Mouse (Mus musculus) heart, postnatal 25 days (tissue): ENCODE data around the gene Ryr3. TPM values are rescaled to one million over a fixed set of nuclear protein-coding genes. Genes with fewer than 3 reads are reported as not detected.
"Not testable (repeated sequence)": the region's sequence is repeated elsewhere in the genome, so short reads cannot be mapped to it uniquely, and the experiment has no call there.

Experiments used
- DNase-seq: peaks from one replicate; pipeline ENCODE4 v3.0.0; 2022; ENCODE audit warnings: low spot score
- intact Hi-C: fragments of 180-260 bp; cut with DNase I; formaldehyde crosslinking; loops from one replicate; pipeline ENCODE4 v1.15.1; 2025
- total RNA-seq, 2 experiments: library from RNA; stranded (reverse); gene quantifications; 2 replicates each; pipeline ENCODE4 v1.2.3; 2021

Gene Ryr3
- total RNA-seq, 2 experiments from 2014 or later = 0.94 to 1.3 TPM

DNA sequence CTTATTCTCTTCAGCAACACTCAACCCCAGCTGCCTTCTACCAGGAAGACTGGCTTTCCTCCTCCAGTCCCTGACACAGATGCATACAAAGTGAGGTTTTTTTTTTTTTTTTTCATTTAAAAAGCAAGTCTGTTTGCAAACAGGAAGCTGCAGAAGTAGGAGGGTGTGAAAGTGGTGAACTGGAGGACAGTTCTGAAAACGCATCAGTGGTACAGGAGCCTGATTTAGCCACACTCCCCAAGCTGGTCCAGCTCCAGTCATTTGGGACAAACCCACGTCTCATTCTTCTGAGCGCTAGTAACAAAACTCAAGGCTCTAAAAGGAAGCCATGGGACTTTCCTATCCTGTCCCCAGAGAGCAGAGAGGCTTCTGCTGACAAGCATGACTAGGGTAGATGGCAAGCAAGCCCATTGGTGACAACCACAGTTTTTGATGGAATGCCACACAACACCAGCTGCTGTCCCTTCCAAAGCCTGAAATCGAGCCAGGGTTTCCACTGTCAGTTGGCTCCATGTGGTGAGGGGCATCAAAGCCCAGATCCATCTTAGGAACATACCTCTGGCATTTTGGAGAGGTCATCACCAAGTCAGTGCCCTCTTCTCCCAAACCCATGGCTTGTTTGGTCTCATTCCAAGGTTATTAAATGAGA is 101.5 kb downstream of the Ryr3 start:
- no peak for DNase-seq

DNA sequence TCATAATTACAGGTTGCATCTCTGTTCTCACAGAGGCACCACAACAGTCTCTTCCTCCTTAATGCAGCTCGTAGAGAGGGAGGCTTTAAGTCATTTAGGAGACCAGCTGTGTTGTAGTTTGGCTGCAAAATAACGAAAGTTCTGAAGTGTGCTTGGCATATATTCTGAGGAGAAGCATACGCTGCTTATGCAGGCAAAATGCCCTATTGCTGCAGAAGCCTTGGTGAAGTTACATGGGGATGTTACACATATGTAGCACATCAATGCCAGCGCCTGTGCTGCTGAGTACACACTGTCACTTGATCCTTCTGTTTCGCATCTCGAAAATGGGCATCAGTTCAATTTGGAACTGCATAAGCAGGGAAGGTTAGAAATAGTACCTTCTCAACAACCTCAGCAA is 112.3 kb downstream of the Ryr3 start:
- DNase-seq = no peak
- intact Hi-C loops = no loop called here

More for the DNA sequence above, 101.5 kb downstream of the Ryr3 start:
- intact Hi-C loops = no loop called here

DNA sequence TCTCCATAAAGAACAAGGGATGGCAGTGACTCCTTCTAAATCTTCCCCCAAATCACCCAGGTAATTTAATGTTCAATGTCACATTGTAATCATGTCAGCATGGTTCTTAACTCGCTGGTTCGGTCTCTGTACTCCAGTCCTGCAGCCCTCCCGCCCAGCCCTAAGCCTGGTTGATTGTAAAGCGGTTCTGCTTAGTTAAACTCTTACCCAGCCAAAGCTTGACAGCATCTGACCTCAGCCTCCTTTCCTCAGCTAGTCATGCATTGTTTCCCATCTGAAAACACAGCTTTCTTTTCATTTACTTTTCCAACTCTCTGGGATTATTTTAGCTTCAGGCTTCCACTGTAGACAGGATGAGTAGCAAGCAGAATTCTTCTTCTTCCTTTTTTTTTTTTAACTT is 121.7 kb downstream of the Ryr3 start:
- no peak for DNase-seq
- intact Hi-C loops = no loop called here

DNA sequence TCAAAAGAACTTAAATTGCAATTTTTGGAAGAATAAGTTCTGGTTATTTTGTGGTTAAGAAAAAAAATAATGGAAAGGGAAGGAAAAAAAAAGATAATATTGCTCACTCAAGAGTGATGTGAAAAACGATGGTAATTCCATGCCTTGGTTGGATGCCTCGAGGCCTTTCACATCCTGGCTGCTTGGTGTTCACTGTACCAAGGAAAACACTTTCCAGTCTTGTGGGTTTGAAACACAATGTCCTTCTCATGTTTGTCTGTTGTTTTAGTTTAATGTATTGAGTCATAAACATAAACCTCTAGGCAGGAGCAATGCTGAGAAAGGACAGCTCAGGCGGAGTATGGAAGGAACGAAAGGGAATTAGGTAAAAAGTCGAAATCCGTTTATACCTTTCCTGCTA is 122.8 kb downstream of the Ryr3 start:
- no peak for DNase-seq
- intact Hi-C loops = no loop called here

DNA sequence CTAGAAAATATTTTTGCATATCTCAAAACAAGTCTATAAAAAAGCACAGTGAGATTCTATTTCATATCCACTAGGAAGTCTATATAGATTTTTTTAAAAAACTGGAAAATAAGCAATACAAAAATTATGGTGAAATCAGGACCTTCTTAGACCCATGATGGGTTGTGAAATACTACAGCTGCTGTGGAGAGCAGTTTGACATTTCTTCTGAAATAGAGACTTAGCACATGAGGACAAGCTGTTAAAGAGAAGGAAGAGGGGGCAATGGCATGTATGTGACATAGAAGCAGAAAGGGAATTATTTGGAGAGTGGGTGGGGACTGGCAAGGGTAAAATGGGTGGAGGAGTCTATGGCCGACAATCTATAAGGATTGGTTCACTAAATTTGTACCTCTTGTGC is 124.1 kb downstream of the Ryr3 start:
- intact Hi-C loops = no loop called here
- no peak for DNase-seq

DNA sequence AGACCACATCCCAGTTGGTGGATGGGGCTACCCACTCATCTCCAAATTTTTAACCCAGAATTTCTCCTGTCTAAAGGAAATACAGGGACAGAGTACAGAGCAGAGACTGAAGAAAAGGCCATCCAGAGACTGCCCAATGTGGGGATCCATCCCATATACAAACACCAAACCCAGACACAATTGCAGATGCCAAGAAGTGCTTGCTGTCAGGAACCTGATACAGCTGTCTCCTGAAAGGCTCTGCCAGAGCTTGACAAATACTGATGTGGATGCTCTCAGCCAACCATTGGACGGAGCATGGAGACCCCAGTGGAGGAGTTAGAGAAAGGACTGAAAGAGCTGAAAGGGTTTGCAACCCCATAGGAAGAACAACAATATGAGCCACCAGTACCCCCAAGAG is 125.6 kb downstream of the Ryr3 start:
- intact Hi-C loops, DNase-seq: not testable (repeated sequence)

DNA sequence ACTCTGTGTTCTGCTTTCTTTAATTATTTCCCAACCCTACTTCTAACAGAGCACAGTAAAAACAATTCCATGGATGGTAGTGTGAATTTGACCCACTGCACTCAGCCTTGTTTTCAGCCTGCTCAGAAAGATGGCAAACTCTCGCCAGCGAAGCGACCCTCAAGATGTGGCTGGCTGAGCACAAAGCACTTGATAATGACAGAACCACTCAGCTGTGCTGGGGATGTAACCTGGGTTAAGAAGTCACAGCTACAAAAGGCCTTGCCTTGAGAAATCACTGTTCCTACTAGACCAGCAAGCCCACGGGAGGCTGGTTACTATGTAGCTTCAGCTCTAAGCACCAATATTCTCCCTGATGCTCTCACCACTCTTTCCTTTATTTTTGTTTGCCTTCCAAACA is 140.5 kb downstream of the Ryr3 start:
- intact Hi-C loops = no loop called here

DNA sequence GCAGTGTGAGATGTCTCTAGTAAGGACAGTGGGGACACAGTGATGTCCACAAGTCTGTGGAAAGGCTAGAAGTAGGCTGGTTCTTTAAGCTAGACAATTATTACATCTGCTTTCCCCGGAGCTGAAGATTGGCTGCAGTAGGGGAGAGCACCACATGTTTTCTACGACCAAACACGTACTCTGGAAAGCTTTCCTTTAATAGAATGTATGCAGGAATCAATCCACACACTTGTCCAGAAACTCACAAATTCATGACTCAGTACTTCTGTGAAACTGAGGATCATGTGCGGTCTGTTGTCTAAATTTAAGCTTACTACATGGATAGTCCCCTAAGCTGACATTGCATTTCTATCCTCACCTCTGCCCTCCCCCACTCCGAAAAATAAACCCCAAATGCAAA is 157.5 kb downstream of the Ryr3 start:
- intact Hi-C loops = no loop called here
- DNase-seq = no peak

More for the DNA sequence above, 140.5 kb downstream of the Ryr3 start:
- no peak for DNase-seq

DNA sequence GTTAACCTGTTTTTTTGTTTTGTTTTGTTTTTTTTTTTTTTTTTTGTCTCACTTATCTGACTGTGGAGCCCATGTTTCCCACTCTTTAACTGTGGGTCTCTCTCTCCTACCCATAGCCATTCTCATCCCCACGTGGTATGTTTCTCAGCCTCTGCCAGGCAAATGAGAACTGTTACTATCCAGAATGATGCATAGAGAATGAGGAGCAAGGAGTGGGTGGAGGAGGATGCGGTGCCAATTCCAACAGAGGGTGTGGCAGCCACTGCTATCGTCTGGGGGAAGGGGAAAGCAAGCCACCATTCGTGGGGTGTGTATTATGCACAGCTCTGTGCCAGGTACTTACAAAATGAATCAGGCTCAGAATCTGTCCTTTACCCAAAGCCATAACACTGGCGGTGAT is 158.0 kb downstream of the Ryr3 start:
- intact Hi-C loops = no loop called here
- no peak for DNase-seq

DNA sequence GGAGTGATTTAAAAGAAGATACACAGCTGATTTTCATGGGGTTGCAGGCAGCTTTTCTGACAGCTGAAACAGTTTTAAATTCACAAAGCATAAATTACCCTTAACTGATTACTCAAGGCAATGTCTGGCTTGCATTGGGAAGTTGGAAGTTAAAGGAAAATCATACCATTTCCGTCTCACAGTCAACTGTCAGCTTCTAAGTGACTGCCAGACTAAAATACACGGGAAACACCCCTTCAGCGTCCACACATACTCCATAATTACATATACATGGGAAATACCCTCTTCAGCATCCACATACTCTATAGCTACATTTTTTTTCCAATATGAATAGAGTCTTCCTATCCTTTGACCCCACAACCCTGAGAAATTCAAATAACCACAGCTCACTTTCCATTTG is 158.8 kb downstream of the Ryr3 start:
- intact Hi-C loops = no loop called here
- no peak for DNase-seq

DNA sequence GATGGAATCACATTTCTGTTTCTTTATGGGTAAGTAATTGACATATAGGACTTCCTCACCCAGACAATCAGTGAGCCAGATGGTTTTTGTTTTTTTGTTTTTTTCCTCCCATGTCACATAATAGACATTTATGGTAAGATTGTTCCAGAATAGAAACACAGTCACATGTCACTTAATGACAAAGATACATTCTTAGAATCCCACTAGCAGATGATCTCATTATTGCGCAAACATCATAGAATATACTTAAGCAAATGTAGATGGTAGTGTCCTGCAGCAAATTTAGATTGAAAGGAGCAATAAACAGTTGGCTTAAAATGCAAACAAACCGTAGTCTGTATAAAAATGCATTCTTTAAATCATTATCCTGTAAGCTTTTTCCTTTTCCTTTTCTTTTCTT is 161.3 kb downstream of the Ryr3 start:
- no peak for DNase-seq
- intact Hi-C loops = no loop called here

DNA sequence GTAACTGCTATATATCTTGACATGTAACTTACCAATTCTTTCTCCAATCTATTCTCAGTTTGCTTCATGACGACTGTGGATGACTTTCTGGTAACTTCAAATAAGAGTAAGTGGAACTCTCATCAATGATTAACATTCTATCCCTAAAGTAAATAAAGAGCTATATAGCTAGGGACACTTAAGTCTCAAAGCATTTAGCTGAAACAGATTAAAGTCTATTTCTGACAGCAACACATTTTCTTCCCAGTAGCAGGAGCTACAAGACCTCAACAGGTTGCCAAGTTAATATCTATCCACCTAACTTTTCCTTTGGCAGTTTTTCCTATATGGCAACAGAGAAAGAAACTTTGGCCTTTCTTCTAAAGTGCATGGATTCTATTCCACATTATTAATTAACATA is 167.1 kb downstream of the Ryr3 start:
- intact Hi-C loops = no loop called here
- no peak for DNase-seq

DNA sequence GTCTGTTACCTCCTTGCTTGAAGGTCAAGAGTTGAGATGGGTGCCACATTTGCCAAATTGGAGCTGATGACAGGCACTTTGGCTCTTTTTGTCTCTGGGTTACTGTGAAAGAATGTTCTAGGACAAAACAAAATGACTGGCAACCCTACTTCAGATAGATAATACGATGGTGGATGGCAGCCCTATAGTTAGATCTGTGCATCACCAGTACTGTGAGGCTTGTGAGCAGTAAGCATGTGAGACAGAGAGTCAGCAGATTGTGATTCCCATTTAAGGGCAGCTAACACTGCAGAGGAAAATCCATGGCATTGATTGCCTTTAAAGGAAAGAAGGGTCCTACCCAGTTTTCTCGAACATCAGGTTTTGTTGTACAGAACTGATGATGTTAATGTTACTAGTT is 180.3 kb downstream of the Ryr3 start:
- intact Hi-C loops = no loop called here
- no peak for DNase-seq

DNA sequence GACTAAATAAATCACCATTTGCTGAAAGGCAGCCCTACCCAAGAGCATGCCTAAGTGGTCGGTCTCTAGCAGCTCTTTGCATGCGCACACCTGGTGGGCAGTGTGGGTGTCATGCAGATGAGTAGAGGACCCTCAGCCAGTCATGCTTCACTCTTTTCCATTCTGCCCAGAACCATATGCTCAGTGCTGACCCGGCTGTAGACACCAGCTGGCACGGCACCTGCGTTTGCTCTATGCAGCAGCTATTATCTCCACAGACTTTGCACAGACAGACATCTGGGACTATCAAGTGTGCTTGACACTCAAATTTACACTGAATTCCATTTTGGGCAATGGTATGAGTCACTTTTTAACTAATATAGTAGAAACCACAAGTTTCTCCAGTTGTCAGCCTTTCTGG is 186.2 kb downstream of the Ryr3 start:
- DNase-seq = no peak
- intact Hi-C loops = no loop called here

DNA sequence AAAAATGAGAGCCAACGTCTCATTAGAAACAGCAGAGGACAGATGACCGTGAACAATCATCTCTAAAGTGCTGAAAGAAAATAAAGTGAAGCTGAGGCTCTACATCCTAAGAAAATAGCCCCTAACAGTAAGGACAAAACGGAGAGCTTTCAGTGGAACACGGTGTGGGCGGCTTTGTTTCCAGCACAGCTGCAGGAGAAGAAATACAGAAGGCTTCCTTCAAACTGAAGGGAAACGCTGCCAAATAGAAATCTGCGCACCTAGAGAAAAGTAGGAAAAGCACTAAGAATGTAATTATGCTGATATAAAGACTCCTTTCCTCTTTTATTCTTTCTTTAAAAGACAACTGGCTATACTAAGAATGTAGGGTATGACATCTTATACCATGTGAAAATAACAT is 197.0 kb downstream of the Ryr3 start:
- DNase-seq = no peak
- intact Hi-C loops = no loop called here

DNA sequence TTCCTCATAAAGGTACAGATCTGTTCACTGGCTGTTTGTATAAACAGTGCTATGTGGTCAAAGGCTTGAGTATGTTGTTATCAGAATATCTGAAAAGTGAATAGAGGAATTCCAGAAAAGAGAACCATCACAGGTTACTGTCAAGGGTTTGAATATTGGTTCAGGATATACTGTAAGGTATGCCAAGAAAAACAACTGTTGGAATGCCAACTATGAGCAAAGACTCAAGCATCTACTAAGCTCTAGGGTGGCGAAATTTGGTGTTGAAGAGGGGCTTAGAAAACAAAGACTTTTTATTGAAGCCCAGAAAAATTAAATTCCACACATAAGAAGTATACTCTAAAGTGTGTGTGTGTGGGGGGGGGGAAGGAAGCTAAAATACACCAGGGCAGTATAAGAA is 198.6 kb downstream of the Ryr3 start:
- intact Hi-C loops = no loop called here
- DNase-seq = no peak

DNA sequence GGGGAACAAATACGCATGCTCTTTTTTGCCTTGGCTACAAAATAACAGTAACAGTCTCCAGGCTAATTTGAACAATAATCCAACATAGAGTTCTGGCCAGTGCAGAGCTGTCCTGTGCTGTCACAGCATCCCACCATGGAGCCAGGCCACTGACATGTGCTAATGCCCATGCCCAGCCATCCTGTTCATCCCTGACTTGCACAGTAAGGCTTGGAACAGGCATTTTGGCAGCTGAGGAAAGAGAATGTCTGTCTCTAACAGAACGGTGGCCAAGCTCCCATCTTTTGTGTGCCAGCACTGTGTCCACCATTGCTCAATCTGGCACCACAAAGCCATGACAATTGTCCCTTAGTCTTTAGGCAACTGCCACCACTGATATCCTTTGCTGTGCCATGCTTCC is 200.7 kb downstream of the Ryr3 start:
- no peak for DNase-seq
- intact Hi-C loops = no loop called here

DNA sequence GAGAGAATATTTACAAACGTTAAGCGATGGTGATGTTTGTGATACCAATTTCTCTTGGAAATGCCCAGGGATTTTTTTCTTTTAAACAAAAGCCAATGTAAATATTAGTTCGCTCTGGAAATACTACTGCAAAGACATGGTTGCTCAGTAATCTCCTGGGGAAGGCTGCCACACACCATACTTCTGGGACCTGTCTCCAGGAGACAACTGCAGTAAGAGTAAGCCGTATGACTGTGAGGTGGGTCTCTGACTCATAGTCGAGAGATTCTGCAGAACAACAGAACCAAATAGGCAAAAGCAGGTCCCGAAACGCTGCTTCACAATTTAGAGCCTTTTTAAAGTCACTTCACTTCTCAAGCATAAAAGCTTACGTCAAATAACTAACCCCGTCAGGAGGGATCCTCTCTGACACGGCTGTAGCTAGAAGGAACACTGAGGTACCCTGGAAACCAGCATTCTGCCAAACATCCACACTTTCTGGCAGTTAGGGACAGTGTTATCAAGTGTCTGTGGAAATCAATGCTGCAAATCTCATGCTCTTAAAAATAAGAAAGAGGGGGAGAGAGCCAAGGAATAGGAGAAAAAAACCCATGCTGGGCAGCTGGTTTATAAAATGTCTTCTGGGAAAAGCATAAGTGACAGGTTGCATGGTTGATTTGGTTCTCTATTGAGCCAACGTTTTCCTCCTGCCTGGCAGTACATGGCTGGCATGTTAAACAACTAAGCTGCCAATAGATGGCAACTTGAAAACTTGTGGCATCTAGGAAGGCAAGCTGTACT is 207.7 kb downstream of the Ryr3 start:
- no peak for DNase-seq

DNA sequence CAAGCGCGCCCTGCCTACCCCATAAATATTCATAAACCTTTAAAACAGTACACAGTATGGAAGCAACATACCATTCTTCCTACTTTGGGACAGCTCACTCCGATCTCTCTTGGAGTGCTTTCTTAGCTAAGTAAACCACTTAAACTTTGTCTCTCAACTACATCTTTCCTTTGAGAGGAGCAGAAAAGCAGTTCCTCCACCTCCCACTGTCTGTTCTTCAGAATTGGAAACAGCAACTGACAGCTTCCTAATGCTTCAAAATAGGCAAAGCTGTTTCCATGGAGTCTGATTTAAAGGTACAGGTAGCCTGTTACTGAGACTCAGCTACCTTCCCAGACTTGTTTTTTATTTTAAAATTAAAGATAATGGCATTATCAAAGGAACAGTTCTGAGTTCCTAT is 218.4 kb downstream of the Ryr3 start:
- intact Hi-C loops = no loop called here
- DNase-seq = no peak

More for the DNA sequence above, 207.7 kb downstream of the Ryr3 start:
- intact Hi-C loops = no loop called here

DNA sequence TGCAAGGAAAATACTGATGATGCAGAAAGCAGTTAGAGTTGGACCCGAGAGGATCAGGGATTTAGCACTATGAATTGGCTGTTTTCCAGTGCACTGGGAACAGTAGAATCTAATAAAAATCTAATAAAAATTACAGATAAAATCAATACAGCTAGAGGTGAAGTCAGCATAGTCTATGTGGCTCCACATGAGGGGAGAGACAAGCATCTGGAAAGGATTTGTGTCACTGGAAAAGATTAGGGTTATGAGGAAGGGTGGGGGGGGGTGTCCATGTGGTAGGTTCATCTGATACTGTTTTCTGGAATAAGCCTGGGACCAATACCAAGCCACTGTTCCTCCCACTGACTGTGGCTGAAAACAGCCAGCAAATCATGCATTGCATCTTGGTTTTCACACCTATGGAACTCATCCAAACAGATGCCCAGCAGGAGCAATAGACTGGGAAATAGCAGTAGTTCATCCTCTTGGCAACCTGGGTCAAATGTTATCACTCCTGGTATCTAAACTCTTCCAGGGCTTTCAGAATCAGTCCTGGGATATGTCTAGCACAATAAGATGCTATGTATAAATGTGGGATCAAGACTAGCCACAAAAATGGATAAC is 233.9 kb downstream of the Ryr3 start:
- no peak for DNase-seq
- intact Hi-C loops = no loop called here

DNA sequence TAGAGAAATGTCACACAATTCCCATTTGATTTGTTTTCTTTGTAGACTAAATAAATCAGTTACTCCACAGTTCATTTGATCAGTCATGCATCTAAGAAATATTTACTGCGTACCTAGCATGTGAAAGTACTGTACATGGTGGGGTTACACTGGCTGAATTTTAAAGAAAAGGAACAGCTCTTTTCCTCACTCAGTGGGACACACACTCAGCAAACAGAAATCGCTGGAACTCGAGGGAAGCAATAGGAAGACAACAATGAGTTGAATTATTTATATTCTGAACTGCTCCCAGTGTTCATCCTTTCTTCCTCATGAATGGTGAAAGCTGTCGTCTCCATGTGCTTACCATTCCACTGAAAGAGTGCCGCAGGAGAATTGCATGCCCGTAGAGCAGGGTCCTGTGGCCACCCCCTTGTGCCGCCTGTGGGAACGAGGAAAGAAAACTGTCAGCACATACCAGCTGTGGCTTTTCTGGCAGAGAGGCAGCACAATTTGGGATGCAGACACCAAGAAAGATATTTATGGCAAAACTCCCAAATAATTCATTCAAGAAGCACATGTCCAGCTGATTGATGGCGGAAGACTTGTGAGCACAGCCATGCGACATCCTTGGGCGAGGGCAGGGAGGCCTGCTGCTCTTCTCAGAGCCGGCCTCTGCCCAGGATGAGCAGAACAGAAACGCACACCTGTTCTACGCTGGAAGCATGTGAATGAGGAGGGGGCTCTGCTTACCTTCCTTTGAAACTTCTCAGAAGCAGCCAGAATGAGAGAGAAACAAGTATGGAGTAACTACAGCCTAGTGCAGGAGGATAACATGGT is 249.9 kb downstream of the Ryr3 start:
- intact Hi-C loops = no loop called here
- no peak for DNase-seq
